Mouse (Mus musculus) cerebellum, adult 9-11 months (tissue): ENCODE data around the gene Brd2.
"Not testable (repeated sequence)": the region's sequence is repeated elsewhere in the genome, so short reads cannot be mapped to it uniquely, and the experiment has no call there.

Source experiments
- DNase-seq: peaks from one replicate; pipeline ENCODE4 v3.0.0; 2022

Brd2 gene

GRCm38 (mm10) chr17:34122188-34122984, at the start of gene Brd2:
Gene Brd2, minus strand, starts transcription at chr17:34122634.
- DNase-seq = peak; percentile 98

DNA sequence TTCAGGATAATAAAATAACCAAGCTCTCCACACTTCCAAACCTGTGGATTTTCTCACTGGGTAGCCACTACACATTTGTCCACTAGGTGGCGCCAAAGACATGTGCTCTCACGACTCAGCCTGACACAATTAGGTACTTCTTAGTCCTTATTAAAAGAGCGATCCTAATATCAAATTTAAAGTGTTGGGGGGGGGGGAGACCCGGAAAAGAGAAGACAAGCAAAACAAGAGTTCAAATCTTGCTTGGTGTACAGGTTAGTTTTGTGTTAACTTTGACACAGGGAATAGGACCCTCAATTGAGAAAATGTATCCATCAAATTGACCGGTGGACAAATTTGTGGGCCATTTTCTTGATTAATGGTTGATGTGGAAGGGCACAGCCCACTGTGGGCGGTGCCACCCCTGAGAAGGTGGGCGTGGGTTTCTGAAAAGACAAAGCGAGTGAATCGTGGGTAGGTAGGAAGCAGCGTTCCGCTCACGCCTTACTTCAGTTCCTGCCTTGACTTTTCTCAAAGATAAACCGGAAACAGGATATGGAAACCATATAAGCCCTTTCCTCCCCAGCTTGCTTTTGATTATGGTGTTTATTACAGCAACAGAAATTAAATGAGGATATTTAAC, 48.6 kb upstream of the Brd2 start:
- peak; percentile 51 for DNase-seq

- no peak for DNase-seq
These were observed 48.0 kb upstream of the Brd2 start for GRCm38 (mm10) chr17:34170487-34170876.

GRCm38 (mm10) chr17:34169279-34169678, 46.8 kb upstream of the Brd2 start:
- no peak for DNase-seq

DNA sequence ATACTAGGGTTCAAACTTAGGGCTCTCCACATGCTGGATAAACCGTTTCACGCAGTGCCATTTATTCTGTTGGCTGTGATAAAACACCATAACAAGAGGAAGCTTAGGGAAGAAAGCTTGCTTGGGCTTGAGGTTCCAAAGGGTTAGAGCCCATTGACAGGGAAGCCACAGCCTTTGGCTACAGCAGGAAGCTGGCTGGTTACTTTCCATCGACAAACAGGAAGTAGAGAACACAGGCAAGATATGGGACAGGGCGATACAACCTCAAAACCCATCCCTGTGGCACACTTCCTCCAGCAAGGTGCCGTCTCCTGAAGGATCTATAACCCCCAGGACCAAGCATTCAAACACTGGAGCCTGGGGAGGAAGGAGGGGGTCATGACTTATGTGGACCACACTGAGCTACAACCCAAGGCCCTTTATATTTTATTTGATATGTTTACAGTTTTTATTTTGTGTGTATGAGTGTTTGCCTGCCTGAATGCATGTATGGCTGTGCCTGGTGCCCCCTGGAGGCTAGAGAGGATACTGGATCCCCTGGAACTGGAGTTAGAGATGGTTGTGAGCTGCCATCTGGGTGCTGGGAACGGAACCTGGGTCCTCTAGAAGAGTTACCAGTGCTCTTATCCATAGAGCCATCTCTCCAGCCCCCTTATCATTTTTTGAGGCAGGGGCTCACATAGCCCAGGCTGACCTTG, 42.7 kb upstream of the Brd2 start:
- DNase-seq = no peak

- DNase-seq = no peak
These were observed 41.9 kb upstream of the Brd2 start for GRCm38 (mm10) chr17:34164202-34164895.

GRCm38 (mm10) chr17:34155534-34155933, 33.1 kb upstream of the Brd2 start:
- no peak for DNase-seq

DNA sequence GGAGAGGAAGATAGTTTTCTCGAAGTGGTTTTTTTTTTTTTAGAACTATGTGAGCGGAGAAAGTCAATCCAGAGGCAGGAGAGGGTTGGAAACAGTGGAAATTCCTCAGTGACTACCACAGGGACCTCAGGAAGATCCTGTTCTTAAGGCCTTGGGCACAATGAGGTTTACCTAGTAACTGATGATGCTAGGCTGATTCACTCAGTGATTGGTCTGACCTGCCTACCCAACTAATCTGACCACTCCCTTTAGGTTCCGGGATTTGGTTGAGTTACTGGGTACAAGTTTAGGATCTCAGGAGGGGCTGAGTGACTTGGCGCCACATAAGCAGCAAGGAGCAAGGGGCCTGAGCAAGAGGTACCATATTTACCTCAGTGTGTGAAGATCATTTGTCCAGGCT, 30.5 kb upstream of the Brd2 start, which contains the start of gene H2-DMb1:
Gene H2-DMb1, plus strand, starts transcription at position 150 of the 400 bp plus-strand sequence.
- no peak for DNase-seq

DNA sequence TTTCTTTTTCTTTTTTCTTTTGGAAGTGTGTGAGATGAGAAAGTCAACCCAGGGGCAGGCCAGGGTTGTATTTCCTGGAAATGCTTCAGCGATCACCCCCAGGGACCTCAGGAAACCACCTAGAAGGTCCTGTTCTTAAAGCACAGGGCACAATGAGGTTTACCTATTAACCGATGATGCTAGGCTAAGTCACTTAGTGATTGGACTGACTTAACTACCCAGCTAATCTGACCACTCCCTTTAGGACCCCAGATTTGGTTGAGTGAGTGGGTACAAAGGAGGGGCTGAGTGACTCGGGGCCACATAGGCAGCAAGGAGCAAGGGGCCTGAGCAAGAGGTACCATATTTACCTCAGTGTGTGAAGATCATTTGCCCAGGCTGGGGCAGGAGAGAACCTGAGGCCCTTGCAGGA, 22.5 kb upstream of the Brd2 start:
- DNase-seq = no peak

- DNase-seq = not testable (repeated sequence)
These were observed 21.8 kb upstream of the Brd2 start for GRCm38 (mm10) chr17:34144221-34144620.

DNA sequence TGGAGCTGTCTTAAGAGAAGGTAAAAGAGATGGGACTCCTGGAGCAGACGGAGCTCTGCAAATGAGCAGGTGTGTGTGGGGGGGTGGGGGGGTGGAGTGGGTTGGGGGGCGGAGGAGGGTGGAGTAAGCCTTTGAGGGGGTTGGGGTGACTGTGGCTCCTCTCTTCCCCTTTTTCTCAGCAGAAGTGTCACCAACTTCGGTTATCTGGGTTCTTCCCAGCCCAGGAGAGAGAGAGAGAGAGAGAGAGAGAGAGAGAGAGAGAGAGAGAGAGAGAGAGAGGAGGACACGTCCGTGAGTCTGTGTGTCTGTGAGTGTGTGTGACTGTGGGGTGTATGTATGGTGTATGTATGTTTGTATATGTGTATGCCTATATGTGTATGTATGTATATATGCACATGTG, 21.0 kb upstream of the Brd2 start:
- no peak for DNase-seq

DNA sequence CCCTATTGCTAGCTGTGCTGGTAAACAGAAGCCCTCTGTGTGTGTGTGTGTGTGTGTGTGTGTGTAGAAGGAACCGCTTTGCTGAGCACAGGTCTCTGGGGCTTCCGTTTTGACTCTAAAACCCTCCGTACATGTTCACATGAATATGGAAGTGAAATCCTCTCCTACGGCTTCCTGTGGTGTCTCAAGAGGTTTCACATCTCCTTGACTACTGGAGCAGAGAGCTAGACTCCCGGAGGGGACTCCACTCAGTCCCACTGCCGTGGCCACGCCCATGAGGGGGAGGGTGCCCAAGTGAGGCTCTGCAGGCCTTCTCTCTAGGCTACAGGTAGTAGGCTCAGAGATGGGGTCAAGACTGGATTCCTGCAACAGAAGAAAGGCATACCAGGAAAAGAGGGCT, 20.6 kb upstream of the Brd2 start, which contains the start of gene H2-DMb2:
Gene H2-DMb2, plus strand, starts transcription at position 275 of the 400 bp plus-strand sequence.
- DNase-seq = no peak

DNA sequence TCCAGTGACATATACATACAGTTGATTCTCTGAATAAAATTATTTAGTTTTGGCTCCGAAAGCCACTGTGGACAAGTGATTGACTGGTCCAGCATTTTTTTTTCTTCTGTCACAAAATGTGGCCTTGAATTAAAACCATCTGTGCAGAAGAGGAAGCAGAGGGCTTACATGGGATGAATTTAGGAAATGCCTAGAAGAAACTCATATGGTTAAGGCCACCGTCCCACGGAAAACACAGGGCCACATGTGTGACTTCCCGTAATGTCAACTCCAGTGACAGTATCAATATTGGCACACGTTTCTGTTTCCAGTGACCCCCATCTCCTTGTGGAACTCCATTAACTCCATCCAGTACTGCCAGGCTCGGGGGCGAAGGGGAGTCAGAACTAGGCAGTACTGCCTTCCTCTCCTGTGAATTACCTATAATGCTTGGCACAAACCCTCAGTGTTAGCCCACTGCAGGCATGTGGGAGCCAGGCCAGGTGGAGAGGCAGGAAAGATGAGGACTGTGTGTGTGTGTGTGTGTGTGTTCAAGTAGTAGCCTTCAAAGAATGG, 20.1 kb upstream of the Brd2 start:
- DNase-seq = no peak

- DNase-seq = no peak
These were observed 19.0 kb upstream of the Brd2 start for GRCm38 (mm10) chr17:34141448-34141847.

DNA sequence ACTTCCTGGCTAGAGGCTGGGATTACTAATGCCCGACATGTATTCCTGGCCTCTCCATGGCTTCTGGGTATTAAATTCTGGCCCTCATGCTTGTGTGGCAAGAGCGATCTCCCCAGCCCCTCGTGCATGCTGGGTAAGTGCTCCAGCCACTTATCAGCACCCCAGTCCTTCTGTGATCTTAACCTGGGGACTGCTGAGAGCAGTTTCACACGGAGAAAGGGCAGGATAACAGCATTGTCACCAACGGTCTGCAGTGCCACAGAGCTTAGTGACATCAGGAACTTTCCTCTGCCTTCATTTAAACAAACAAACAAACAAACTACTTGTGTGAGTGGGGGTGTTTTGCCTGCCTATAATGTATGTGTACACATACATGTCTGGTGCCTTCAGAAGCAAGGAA, 17.8 kb upstream of the Brd2 start:
- DNase-seq = no peak

DNA sequence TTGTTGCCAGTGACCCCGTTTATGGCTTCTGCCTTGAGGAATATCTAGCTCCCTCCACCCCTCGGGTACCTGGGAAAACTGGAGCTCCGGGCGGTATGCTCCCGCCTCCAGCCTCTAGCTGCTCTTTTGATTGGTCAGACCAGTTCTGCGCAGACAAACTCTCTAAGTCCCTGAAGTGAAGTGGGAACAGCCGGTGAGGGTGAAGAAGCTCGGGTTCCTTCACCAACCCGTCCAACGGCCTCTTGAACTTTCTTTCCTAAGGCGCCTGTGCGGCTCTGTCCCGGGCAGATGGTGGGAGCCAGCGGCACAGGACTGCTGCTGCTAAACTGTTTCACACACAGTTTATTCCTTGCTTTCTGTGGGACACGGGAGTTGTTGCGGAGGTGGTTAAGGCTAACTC, 17.0 kb upstream of the Brd2 start:
- no peak for DNase-seq

DNA sequence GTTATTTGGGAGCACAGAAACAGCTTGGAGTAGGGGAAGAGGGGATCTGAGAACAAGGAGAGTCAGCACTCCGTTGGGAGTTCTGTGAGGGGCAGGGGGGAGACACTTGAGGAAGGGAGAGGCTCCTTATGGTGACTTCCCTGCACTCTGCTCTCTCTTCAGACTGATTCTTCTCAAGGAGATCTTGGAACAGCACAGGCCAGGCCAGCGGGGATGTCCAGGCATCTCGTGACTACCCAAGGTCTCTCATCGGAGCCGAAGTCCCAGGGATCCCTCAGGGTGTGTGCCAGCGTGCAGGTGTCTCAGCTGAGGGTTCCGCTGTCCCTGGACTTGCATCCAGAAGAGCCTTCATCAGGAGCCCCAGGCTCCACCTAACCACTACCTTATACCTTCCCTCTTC, 16.2 kb upstream of the Brd2 start:
- DNase-seq = peak; percentile 2

DNA sequence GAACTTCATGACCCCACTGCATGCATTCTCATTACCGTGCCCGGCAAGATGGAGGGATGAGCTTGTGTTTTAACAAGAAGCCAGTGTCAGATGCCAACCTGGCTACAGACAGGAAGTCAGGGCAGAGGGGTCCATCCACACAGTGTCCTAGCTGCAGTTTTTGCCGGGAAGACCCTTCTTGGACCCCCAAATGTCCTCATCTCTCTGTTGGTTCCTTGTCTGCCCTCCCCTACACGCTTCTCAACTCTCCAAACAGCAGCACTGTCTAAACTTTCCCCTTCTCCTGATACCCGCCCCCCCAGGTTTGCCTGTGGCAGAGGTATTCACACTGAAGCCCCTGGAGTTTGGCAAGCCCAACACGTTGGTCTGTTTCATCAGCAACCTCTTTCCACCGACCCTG, 15.2 kb upstream of the Brd2 start:
- peak; percentile 16 for DNase-seq

DNA sequence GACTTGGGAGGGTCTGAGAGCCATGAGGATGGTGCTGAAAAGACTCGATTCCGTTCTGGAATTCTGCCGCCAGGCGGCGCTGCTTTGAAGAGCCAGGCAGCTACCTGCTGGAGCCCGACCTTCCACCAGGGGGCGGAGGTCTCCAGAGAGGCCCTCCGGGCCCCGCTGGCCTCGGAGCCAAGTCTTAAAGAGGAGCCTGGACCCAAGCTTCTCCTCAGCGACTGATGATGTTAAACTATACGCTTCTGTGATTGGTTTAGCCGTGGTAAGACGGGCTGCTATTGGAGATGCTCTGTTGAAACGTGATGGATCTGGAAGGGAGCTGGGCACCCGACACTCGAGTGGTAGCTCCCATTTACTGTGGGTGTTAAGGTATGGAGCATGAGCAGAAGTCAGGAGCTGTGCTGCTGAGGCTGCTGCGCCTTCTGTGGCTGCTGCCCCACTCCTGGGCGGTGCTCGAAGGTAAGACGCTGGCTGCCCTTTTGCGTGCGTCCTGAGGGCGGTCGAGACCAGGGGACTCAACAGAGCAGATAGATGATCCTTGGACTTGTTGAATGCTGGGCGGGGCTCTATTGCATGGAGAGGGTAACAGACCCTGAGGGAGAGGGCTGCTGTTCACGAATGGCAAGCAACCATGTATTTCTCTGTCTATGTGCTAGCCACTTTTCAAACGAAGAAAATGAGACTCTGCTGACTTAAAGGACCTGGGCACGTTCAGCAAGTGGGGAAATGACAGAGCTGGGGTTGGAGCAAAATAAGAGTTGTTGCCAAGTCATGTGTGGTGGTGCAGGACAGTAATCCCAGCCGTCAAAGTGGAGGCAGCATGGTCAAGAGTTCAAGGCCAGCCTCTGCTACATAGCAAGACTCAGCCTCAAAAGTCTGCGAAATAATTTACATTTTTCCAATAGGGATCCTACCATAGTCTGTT, 13.1 kb upstream of the Brd2 start:
- DNase-seq = peak; percentile 99

- DNase-seq = no peak
These were observed 12.0 kb upstream of the Brd2 start for GRCm38 (mm10) chr17:34134451-34134850.

- DNase-seq = peak; percentile 22
These were observed 10.9 kb upstream of the Brd2 start for GRCm38 (mm10) chr17:34133289-34133688.

DNA sequence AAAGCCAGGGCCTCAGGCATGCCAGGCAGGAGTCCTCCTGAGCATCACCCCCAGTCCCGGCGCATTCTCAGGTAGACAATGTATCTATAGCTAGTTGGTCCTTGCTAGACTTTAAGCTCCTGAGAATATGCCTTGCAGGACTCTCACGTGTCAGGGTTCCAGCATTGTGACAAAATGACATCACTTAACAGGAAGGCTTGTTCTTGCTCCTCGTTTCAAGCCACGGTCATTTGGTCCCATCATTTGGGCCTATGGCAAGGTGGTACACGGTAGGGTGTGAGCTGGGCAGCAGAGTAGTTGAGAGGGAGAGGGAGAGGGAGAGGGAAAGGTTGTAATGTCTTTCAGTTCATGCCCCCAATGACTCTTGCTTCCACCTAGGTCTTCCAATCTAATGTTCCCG, 9.5 kb upstream of the Brd2 start:
- peak; percentile 9 for DNase-seq
